Mouse (Mus musculus): ENCODE measurements around the gene Tmem240.

- TF ChIP-seq CTCF (IDR thresholded peaks at IDR 0.05; ENCODE audit: low read depth) = no peak
- no peak for TF ChIP-seq EP300 (IDR thresholded peaks at IDR 0.05; ENCODE audit: low read depth)
These were observed 25.6 kb upstream of the Tmem240 start for GRCm38 (mm10) chr4:155708988-155709387.

Data from heart, postnatal 0 days (tissue).